Mouse (Mus musculus): ENCODE measurements around the gene Casp12. TPM values are rescaled to one million over a fixed set of nuclear protein-coding genes. Genes with fewer than 3 reads are reported as not detected.

Casp12 gene
- polyA plus RNA-seq (2017; shearing (Covaris generic)), result not detected

GRCm38 (mm10) chr9:5345291-5345898, at the start of gene Casp12:
TSS of gene Casp12 (plus strand) at chr9:5345430.

DNA sequence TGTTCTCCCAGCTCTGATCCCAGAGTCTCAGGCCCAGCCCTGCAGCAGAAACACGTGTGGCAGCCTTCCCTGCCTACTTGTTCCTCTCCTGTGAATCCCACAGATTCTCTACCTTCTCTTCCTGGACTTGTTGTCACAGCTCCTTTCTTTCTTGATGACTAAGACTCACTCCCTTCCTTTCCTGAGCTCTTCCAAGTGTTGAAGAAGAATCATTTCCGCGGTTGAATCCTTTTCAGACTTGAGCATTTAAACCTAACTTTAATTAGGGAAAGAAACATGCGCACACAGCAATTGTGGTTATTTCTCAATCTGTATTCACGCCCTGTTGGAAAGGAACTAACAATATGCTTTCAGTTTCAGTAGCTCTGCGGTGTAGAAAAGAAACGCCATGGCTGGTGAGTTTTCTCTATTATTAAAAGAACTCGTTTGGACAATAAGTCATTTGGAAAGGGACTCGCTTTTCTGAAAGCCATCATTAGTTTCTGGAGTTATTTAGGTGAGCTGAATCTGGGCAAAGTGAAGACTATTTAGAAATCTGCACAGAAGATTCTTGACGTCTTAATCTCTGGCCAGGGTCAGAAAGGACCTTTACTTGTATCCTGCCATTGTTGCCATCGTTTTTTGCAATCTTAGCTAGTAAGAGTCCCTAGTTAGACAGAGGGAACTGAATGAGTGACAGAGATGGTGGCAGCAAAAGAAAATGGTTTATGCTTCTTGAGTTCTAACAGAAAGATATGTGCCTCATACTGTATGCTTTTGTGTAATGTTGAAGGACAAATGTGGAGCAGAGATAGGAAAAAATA, 46.7 kb upstream of the Casp12 start, which contains the start of gene Casp1:
Gene Casp1 (plus strand): TSS at position 189 of the 803 bp plus-strand sequence.

DNA sequence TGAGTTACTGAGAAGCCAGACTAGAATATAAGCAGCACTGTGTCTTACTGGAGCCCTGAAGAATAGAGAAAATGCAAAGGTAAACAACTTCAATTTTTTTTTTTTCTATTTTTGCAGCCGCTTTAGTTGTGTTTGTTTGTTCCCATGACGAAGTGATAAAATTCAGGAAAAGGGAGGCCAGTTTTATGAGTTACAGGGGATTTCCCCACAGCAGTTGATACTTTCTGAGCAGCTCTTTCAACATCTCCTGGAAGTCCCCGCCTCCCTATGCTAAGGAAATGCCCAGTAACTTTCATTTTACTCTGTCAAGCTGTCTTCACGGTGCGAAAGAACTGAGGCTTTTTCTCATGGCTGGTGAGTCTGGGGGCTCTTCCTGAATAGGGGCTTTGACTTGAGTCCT, 36.7 kb upstream of the Casp12 start, which contains the start of gene Casp4:
Gene Casp4 (plus strand): TSS at position 268 of the 400 bp plus-strand sequence.

Other genes starting within 250 kb of the Casp12 start
- gene Casp1, start 46.9 kb upstream of the Casp12 start, polyA plus RNA-seq (2017; shearing (Covaris generic)), result 95.7 TPM
- 81.1 TPM for gene Casp4, start 36.6 kb upstream of the Casp12 start, polyA plus RNA-seq (2017; shearing (Covaris generic))

Data from inflammation-experienced regulatory T-cells, adult 16 weeks (primary cell).